Mouse (Mus musculus) embryonic facial prominence, embryonic 15.5 days (tissue): ENCODE data around the gene Epor. TPM values are rescaled to one million over a fixed set of nuclear protein-coding genes. Genes with fewer than 3 reads are reported as not detected.

Experiments used
- ATAC-seq: fragments of 200-750 bp; cut with Nextera tagmentation; 2 replicates; pipeline ENCODE4 v1.8.0; 2017; ENCODE audit warnings: low read depth, moderate TSS enrichment; ENCODE audit not compliant: insufficient number of reproducible peaks, low FRiP score, low TSS enrichment
- H3K27ac ChIP-seq: fragments of 300-500 bp; sonication (generic); replicated peaks from 2 replicates; pipeline ENCODE4 v1.5.1; 2015; ENCODE audit warnings: mild to moderate bottlenecking, inconsistent platforms
- H3K27me3 ChIP-seq: fragments of 300-500 bp; sonication (generic); 2 replicates; pipeline ENCODE4 v1.6.1; 2015; ENCODE audit warnings: inconsistent platforms
- H3K36me3 ChIP-seq: fragments of 300-500 bp; sonication (generic); 2 replicates; pipeline ENCODE4 v1.6.1; 2015; ENCODE audit warnings: mild to moderate bottlenecking, inconsistent platforms
- H3K4me1 ChIP-seq: fragments of 300-500 bp; sonication (generic); 2 replicates; pipeline ENCODE4 v1.6.1; 2015; ENCODE audit warnings: inconsistent platforms
- H3K4me2 ChIP-seq: fragments of 300-500 bp; sonication (generic); replicated peaks from 2 replicates; pipeline ENCODE4 v1.6.1; 2015; ENCODE audit warnings: mild to moderate bottlenecking, inconsistent platforms
- H3K4me3 ChIP-seq: fragments of 300-500 bp; sonication (generic); replicated peaks from 2 replicates; pipeline ENCODE4 v1.5.1; 2015; ENCODE audit warnings: mild to moderate bottlenecking, inconsistent platforms
- H3K9ac ChIP-seq: fragments of 300-500 bp; sonication (generic); 2 replicates; pipeline ENCODE4 v1.6.1; 2015; ENCODE audit warnings: inconsistent platforms
- H3K9me3 ChIP-seq: fragments of 300-500 bp; sonication (generic); replicated peaks from 2 replicates; pipeline ENCODE4 v1.6.1; 2016; ENCODE audit warnings: inconsistent platforms
- WGBS: fragments of 180-500 bp; shearing (Covaris S2); methylation state at CpG from one replicate; pipeline ENCODE4 v1.1.7; 2015; 5-methylcytosine and 5-hydroxymethylcytosine counted together
- polyA plus RNA-seq: library from polyadenylated mRNA; unstranded; fragments of >200 nt; fragmentation: Nextera tagmentation; extraction: Ambion mirVana; gene quantifications from 2 replicates; pipeline ENCODE4 v1.2.1, GENCODE M21; 2015

Epor gene
- polyA plus RNA-seq, 1 experiment from 2014 or later: 4.4 TPM

DNA sequence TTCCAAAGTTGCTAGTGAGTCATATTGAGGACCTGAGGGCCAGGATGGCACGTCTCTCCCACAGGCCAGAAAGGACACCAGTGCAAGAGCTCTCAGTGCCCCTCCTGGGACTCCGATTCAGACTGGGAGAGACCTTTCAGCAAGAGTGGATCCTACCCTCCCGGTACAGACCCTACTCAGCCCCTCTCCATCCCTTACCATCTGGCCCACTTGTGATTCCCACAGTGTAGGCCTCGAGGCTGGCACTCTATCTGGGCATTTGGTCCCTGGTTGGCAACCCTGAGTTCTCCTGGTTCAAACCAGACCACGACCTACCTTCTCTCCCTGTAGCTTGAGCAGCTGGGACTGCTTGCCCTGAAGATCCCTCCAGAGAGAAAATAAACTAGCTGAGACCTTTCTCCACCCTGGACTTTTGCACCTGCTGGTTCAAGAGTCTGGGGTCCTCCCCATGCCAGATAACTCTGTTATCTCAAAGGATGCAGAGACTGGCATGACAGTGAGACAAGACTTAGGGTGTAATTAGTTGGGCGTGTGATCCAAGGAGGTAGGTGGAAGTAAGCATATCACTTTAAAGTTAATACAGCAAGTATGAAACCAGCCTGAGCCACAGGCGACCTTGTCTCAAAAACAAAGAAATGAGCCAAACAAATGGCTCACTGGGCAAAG is 27.7 kb downstream of the Epor start:
- no peak overlapping the region for H3K9ac ChIP-seq
- WGBS: 89% methylated on average over 7 of the region's 7 CpGs
- H3K4me2 ChIP-seq: no peak overlapping the region
- ATAC-seq: no peak
- no peak overlapping the region for H3K27ac ChIP-seq
- H3K9me3 ChIP-seq: no peaks in the 10 kb centered on the region
- no peak overlapping the region for H3K4me3 ChIP-seq
- H3K4me1 ChIP-seq: peaks cover 16% of the 10 kb centered on the region
- no peaks in the 10 kb centered on the region for H3K27me3 ChIP-seq
- H3K36me3 ChIP-seq: 0 out of 2 replicates have a peak, but pooled peaks cover under 1% of the 10 kb centered on the region

DNA sequence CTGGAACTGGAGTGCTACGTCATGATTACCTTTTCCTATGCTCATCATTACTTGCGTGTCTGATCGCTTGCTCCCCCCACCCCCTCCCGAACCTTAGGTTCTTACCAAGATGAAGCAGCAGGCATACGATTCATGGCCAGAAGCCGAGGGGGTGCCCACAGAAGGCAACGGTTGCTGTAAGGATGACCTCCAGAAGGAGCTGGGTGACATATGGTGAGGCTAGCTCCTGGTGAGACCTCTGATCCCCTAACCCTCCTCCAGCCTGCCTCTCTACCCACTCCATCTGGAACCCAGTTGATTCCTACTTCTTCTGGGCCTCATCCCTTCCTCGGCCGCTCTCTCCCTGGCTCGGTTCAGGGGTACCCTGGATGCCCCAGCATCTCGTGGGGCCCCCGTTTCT is 29.3 kb downstream of the Epor start:
- H3K4me3 ChIP-seq: no peak overlapping the region
- no peaks in the 10 kb centered on the region for H3K36me3 ChIP-seq
- no peaks in the 10 kb centered on the region for H3K27me3 ChIP-seq
- no peak overlapping the region for H3K4me2 ChIP-seq
- H3K4me1 ChIP-seq: peaks cover 16% of the 10 kb centered on the region
- H3K27ac ChIP-seq: no peak overlapping the region
- H3K9ac ChIP-seq: no peak overlapping the region
- ATAC-seq: no peak
- no peaks in the 10 kb centered on the region for H3K9me3 ChIP-seq
- 87% methylated on average over 12 of the region's 12 CpGs for WGBS

GRCm38 (mm10) chr9:21932445-21933137 is 30.7 kb downstream of the Epor start:
- WGBS: 51% methylated on average over 12 of the region's 12 CpGs
- Histone ChIP-seq H3K9me3 (no peaks in the 10 kb centered on the region), H3K4me2 (no peak overlapping the region), H3K4me3 (no peak overlapping the region), H3K27ac (no peak overlapping the region), H3K27me3 (no peaks in the 10 kb centered on the region), H3K36me3 (no peaks in the 10 kb centered on the region), H3K4me1 (peaks cover 11% of the 10 kb centered on the region; the same call in 1 of the 2 replicates), H3K9ac (no peak overlapping the region)
- no peak for ATAC-seq

DNA sequence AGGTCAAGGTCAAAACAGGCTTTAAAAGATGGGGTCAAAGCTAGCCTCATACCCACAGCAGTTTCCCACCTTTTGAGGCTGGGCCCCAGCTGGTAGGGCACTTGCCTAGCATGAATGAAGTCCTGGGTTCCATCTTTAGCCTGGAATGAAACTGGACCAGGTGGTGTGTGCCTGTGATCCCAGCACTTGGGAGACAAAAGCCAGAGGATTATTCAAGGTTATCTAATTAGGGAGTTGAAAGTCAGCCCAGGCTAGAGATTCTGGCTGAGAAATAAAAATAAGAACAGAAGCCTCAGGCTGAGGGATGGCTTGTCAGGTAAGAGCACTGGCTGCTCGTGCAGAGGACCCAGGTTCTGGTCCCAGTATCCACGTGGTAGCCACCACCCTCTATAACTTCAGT is 31.3 kb downstream of the Epor start:
- no peak overlapping the region for H3K4me3 ChIP-seq
- H3K27ac ChIP-seq: no peak overlapping the region
- 49% methylated on average over 2 of the region's 2 CpGs for WGBS
- peaks cover 13% of the 10 kb centered on the region; the same call in 1 of the 2 replicates for H3K4me1 ChIP-seq
- no peaks in the 10 kb centered on the region for H3K36me3 ChIP-seq
- no peak overlapping the region for H3K4me2 ChIP-seq
- no peak overlapping the region for H3K9ac ChIP-seq
- no peaks in the 10 kb centered on the region for H3K9me3 ChIP-seq
- H3K27me3 ChIP-seq: no peaks in the 10 kb centered on the region
- no peak for ATAC-seq

- Histone ChIP-seq H3K27ac (no peak overlapping the region), H3K36me3 (peaks cover 4% of the 10 kb centered on the region; the same call in 1 of the 2 replicates), H3K9ac (no peak overlapping the region), H3K4me3 (no peak overlapping the region), H3K4me1 (peaks cover 16% of the 10 kb centered on the region), H3K27me3 (no peaks in the 10 kb centered on the region), H3K4me2 (no peak overlapping the region), H3K9me3 (no peaks in the 10 kb centered on the region)
- WGBS: 82% methylated on average over 3 of the region's 3 CpGs
- ATAC-seq: no peak
Observed at GRCm38 (mm10) chr9:21929208-21929607, 34.1 kb downstream of the Epor start.

DNA sequence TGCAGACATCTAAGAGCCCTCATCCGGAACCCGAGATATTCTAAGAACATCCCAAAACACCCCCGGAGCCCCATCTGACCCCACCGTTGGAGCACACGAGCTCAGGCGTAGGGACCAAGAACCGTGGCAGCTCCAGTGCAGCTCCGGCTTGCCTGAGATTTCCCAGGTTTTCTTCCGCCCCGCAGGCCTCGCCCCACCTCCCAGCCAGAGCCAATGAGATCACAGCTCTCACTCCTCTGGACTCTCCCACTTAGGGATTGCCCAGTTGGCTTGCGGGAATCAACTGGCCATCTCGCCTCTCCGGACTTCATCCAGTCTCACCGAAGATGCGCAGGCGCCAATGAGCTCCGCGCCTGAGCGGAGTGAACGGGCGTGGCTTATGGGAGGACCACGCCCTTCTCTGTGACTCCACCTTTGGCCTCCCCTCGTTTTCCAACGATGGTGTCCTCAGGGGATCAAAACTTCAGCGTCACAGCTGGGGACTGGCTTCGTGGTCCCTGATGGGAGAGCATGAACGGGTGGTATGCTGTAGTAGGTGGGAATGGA is 36.0 kb downstream of the Epor start, which contains the start of the genes Ccdc159 and Tmem205:
Ccdc159 (plus strand) TSS at position 264 of the 546 bp plus-strand sequence.
Tmem205 (minus strand) TSS at position 349 of the 546 bp plus-strand sequence.
- Histone ChIP-seq H3K27me3 (no peaks in the 10 kb centered on the region), H3K9me3 (no peaks in the 10 kb centered on the region), H3K9ac (peak within 1 kb of the TSS; percentile 45), H3K36me3 (peaks cover 4% of the 10 kb centered on the region; the same call in 1 of the 2 replicates), H3K27ac (peak within 1 kb of the TSS; percentile 49), H3K4me3 (peak within 1 kb of the TSS; percentile 54), H3K4me1 (peaks cover 21% of the 10 kb centered on the region), H3K4me2 (peak within 1 kb of the TSS; percentile 63)
- ATAC-seq: peak; percentile 94
- WGBS: under 1% methylated on average over 28 of the region's 28 CpGs

- Histone ChIP-seq H3K4me2 (peak overlapping the region; percentile 63), H3K27ac (peak overlapping the region; percentile 49), H3K36me3 (peaks cover 4% of the 10 kb centered on the region; the same call in 1 of the 2 replicates), H3K27me3 (no peaks in the 10 kb centered on the region), H3K9me3 (no peaks in the 10 kb centered on the region), H3K4me3 (peak overlapping the region; percentile 54), H3K9ac (peak overlapping the region; percentile 45), H3K4me1 (peaks cover 21% of the 10 kb centered on the region)
- 2% methylated on average over 6 of the region's 6 CpGs for WGBS
- no peak for ATAC-seq
Observed at GRCm38 (mm10) chr9:21926784-21927183, 36.5 kb downstream of the Epor start.

DNA sequence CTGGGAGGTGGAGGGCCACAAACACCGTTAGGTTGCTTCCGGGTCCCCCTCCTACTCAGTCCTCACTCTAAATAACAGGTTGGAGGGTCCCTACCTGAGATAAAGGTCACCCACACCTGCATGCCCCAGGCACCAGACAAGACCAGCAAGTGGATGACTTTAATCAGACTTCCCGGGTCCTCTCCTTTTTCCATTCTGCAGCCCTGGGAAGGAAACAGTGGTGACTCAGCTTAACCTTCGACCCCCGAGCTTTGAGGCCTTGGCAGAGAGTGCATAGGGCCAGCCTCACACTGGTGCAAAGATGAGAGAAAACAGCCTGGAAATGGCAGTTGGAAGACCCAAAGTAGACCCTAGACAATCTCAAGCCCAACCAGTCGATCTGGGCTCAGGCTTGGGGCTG is 37.2 kb downstream of the Epor start:
- H3K27me3 ChIP-seq: no peaks in the 10 kb centered on the region
- H3K9ac ChIP-seq: no peak overlapping the region
- H3K36me3 ChIP-seq: peaks cover 4% of the 10 kb centered on the region; the same call in 1 of the 2 replicates
- H3K4me2 ChIP-seq: peak overlapping the region; percentile 63
- WGBS: 75% methylated on average over 6 of the region's 6 CpGs
- H3K27ac ChIP-seq: no peak overlapping the region
- H3K9me3 ChIP-seq: no peaks in the 10 kb centered on the region
- peaks cover 21% of the 10 kb centered on the region for H3K4me1 ChIP-seq
- peak overlapping the region; percentile 54 for H3K4me3 ChIP-seq
- ATAC-seq: no peak

GRCm38 (mm10) chr9:21925506-21925905 is 37.8 kb downstream of the Epor start:
- Histone ChIP-seq H3K4me1 (peaks cover 21% of the 10 kb centered on the region), H3K9me3 (no peaks in the 10 kb centered on the region), H3K9ac (no peak overlapping the region), H3K4me2 (no peak overlapping the region), H3K27ac (no peak overlapping the region), H3K27me3 (no peaks in the 10 kb centered on the region), H3K36me3 (peaks cover 4% of the 10 kb centered on the region; the same call in 1 of the 2 replicates), H3K4me3 (no peak overlapping the region)
- ATAC-seq: no peak
- WGBS: 97% methylated on average over 1 of the region's 1 CpGs

DNA sequence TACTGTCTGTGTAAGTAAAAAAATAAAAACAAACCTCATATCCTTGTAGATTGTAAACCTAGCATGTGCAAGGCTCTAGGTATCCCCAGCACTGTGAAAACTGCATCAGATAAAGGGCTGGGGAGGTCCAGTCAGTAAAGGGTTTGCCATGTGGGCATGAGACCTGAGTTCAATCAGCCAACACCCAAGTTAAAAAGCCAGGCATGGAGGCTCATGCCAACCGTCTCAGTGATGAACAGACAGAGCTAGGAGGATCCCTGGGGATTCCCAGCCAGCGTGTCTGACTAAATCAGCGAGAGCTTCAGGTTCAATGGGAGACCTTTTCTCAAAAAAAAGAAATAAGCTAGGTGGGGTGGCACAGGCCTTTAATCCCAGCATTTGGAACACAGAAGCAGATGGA is 38.3 kb downstream of the Epor start:
- Histone ChIP-seq H3K27me3 (no peaks in the 10 kb centered on the region), H3K4me1 (peaks cover 21% of the 10 kb centered on the region), H3K4me3 (no peak overlapping the region), H3K9me3 (no peaks in the 10 kb centered on the region), H3K9ac (no peak overlapping the region), H3K36me3 (peaks cover 4% of the 10 kb centered on the region; the same call in 1 of the 2 replicates), H3K27ac (no peak overlapping the region), H3K4me2 (no peak overlapping the region)
- 83% methylated on average over 3 of the region's 3 CpGs for WGBS
- no peak for ATAC-seq

DNA sequence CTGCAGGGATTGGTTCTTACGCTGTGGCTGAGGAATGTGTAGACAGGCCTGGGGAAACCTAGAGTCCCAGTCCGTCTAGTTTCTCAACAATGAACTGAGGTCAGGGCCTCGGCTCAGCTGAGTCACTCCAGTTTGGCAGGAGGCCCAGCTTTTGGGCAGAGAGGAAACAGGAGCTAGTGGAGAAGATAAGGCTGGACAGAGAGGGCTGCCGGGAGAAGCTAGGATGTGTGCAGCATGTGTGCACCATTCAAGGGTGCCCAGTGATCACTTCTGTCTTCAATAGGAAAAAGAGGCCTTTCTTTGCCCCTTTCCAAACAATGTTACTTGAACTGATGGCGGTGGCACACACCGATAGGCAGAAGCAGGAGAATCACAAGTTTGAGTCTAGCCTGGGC is 39.2 kb downstream of the Epor start:
- 56% methylated on average over 6 of the region's 6 CpGs for WGBS
- ATAC-seq: peak; percentile 5; the same call in 1 of the 2 replicates
- Histone ChIP-seq H3K9ac (no peak overlapping the region), H3K27me3 (no peaks in the 10 kb centered on the region), H3K4me2 (no peak overlapping the region), H3K36me3 (peaks cover 4% of the 10 kb centered on the region; the same call in 1 of the 2 replicates), H3K4me1 (peaks cover 21% of the 10 kb centered on the region), H3K27ac (no peak overlapping the region), H3K9me3 (no peaks in the 10 kb centered on the region), H3K4me3 (no peak overlapping the region)
